Mouse (Mus musculus) testis, adult 2 months (tissue): Measurements from ENCODE around the gene Gna15. TPM values are rescaled to one million over a fixed set of nuclear protein-coding genes. Genes with fewer than 3 reads are reported as not detected.

Experiments used
- H3K27ac ChIP-seq: fragments of 200-500 bp; 2 replicates; pipeline ENCODE4 v1.5.1; 2012; ENCODE audit warnings: low read depth, low read length; ENCODE audit not compliant: control insufficient read depth, insufficient read depth
- H3K27me3 ChIP-seq: fragments of 200-500 bp; 2 replicates; pipeline ENCODE4 v1.6.1; 2012; ENCODE audit warnings: mild to moderate bottlenecking, low read length, moderate library complexity; ENCODE audit not compliant: control insufficient read depth, insufficient read depth
- H3K36me3 ChIP-seq: fragments of 200-500 bp; 2 replicates; pipeline ENCODE4 v1.6.1; 2012; ENCODE audit warnings: mild to moderate bottlenecking, low read length; ENCODE audit not compliant: control insufficient read depth, insufficient read depth
- H3K4me1 ChIP-seq: fragments of 200-500 bp; 2 replicates; pipeline ENCODE4 v1.6.1; 2012; ENCODE audit warnings: low read length; ENCODE audit not compliant: control insufficient read depth, insufficient read depth
- H3K4me3 ChIP-seq: fragments of 200-500 bp; 2 replicates; pipeline ENCODE4 v1.5.1; 2012; ENCODE audit warnings: low read depth, mild to moderate bottlenecking, low read length, moderate library complexity, mixed read lengths; ENCODE audit not compliant: control insufficient read depth
- CTCF ChIP-seq: fragments of 200-500 bp; IDR thresholded peaks from 2 replicates; pipeline ENCODE4 v1.5.1; 2012; ENCODE audit warnings: low read depth, mild to moderate bottlenecking, inconsistent platforms, low read length, moderate library complexity; ENCODE audit not compliant: control insufficient read depth, insufficient read depth, insufficient replicate concordance
- POLR2A ChIP-seq: fragments of 200-500 bp; IDR thresholded peaks from 2 replicates; pipeline ENCODE4 v1.6.1; 2012; ENCODE audit warnings: low read depth, mild to moderate bottlenecking, inconsistent platforms, low read length, moderate library complexity; ENCODE audit not compliant: control insufficient read depth
- polyA plus RNA-seq: library from polyadenylated mRNA; depleted of rRNA; stranded (reverse); fragments of >200 nt; gene quantifications from 2 replicates; pipeline ENCODE4 v1.2.3, GENCODE M21; 2012

The Gna15 gene
- polyA plus RNA-seq, 1 experiment: 1.0 TPM

GRCm38 (mm10) chr10:81498316-81499249 is 25.4 kb downstream of the Gna15 start:
- Histone ChIP-seq H3K27ac (no peak overlapping the region), H3K36me3 (no peaks in the 10 kb centered on the region), H3K27me3 (no peaks in the 10 kb centered on the region), H3K4me1 (peaks cover 14% of the 10 kb centered on the region), H3K4me3 (no peak overlapping the region)
- no peak for TF ChIP-seq POLR2A
- TF ChIP-seq CTCF: peak; percentile 27; the same call in 1 of the 2 replicates

GRCm38 (mm10) chr10:81497401-81498270 is 26.4 kb downstream of the Gna15 start:
- H3K27ac ChIP-seq: no peak overlapping the region
- no peaks in the 10 kb centered on the region for H3K36me3 ChIP-seq
- H3K4me1 ChIP-seq: peaks cover 10% of the 10 kb centered on the region
- H3K27me3 ChIP-seq: no peaks in the 10 kb centered on the region
- TF ChIP-seq POLR2A (no peak), CTCF (no peak)
- H3K4me3 ChIP-seq: no peak overlapping the region

GRCm38 (mm10) chr10:81496969-81497368 is 27.1 kb downstream of the Gna15 start:
- Histone ChIP-seq H3K4me3 (no peak overlapping the region), H3K27ac (no peak overlapping the region)
- TF ChIP-seq CTCF: no peak
- TF ChIP-seq POLR2A: no peak

GRCm38 (mm10) chr10:81496264-81496901 is 27.6 kb downstream of the Gna15 start, which contains the start of gene Ncln:
TSS of gene Ncln (minus strand) at chr10:81496392.
- no peaks in the 10 kb centered on the region for H3K36me3 ChIP-seq
- TF ChIP-seq POLR2A (peak; percentile 63), CTCF (no peak)
- peak within 1 kb of the TSS; percentile 99 for H3K4me3 ChIP-seq
- peaks cover 10% of the 10 kb centered on the region for H3K4me1 ChIP-seq
- H3K27ac ChIP-seq: peak within 1 kb of the TSS; percentile 77
- H3K27me3 ChIP-seq: no peaks in the 10 kb centered on the region

More at GRCm38 (mm10) chr10:81496969-81497368, 27.1 kb downstream of the Gna15 start:
- Histone ChIP-seq H3K27me3 (no peaks in the 10 kb centered on the region), H3K36me3 (no peaks in the 10 kb centered on the region), H3K4me1 (peaks cover 10% of the 10 kb centered on the region)

- H3K27me3 ChIP-seq: no peaks in the 10 kb centered on the region
- no peak for TF ChIP-seq CTCF
- no peak for TF ChIP-seq POLR2A
- H3K36me3 ChIP-seq: no peaks in the 10 kb centered on the region
- peak overlapping the region; percentile 65 for H3K27ac ChIP-seq
- H3K4me3 ChIP-seq: peak overlapping the region; percentile 99
- peaks cover 10% of the 10 kb centered on the region for H3K4me1 ChIP-seq
Observed at GRCm38 (mm10) chr10:81495616-81496263, 28.3 kb downstream of the Gna15 start.

- no peak overlapping the region for H3K27ac ChIP-seq
- no peaks in the 10 kb centered on the region for H3K36me3 ChIP-seq
- H3K27me3 ChIP-seq: no peaks in the 10 kb centered on the region
- peak overlapping the region; percentile 99 for H3K4me3 ChIP-seq
- no peak for TF ChIP-seq POLR2A
- TF ChIP-seq CTCF: no peak
- peaks cover 10% of the 10 kb centered on the region for H3K4me1 ChIP-seq
Observed at GRCm38 (mm10) chr10:81495151-81495550, 28.9 kb downstream of the Gna15 start.
